9 mouse cellular contexts compared by ENCODE assay signal in genomic region chr5:135962125-135962491, GRCm38 (mm10). TPM values are rescaled to one million over a fixed set of nuclear protein-coding genes. Genes with fewer than 3 reads are reported as not detected.
A peak's percentile ranks its signal among the peaks of the same experiment; 100 is the strongest.
DNase-seq lines count a peak whose midpoint lies in the region; ATAC-seq lines count a peak whose summit lies in the region.
"Had no signal": no experiment of that assay in that cellular context is flagged by ENCODE, and none has a peak within 500 bp of the region (broad histone marks: within the 10 kb centered on the region; RNA-seq: fewer than 3 reads in every experiment).

No protein-coding gene starts in this region.

- DNase-seq in kidney, postnatal 10 days, result no peak
- DNase-seq in urinary bladder, postnatal 4 days (ENCODE audit: low spot score in 2 of 2), result no peak
- no peak for DNase-seq in frontal cortex, postnatal 36 days (ENCODE audit: low spot score in 2 of 2)

- no peaks in the 10 kb centered on the region for H3K27me3 ChIP-seq in kidney, embryonic 14.5 days (ENCODE audit: control insufficient read depth, insufficient read depth, low read length)
- H3K27me3 ChIP-seq in hindbrain, embryonic 15.5 days, result no peaks in the 10 kb centered on the region
- no peaks in the 10 kb centered on the region for H3K27me3 ChIP-seq in midbrain, embryonic 15.5 days (replicated peaks)
- H3K27me3 ChIP-seq: Patski had no signal

- H3K9me3 ChIP-seq in kidney, embryonic 14.5 days (ENCODE audit: control insufficient read depth, low read length), result no peaks in the 10 kb centered on the region
- no peaks in the 10 kb centered on the region for H3K9me3 ChIP-seq in hindbrain, embryonic 15.5 days
- no peaks in the 10 kb centered on the region for H3K9me3 ChIP-seq in midbrain, embryonic 15.5 days

- peak overlapping the region; percentile 89 for H3K27ac ChIP-seq in kidney, embryonic 14.5 days (ENCODE audit: low read depth, low read length)
- H3K27ac ChIP-seq in brown adipose tissue, adult 24 weeks (replicated peaks; ENCODE audit: low read depth, low read length), result peak overlapping the region; percentile 97
- peak overlapping the region; percentile 98 for H3K27ac ChIP-seq in hindbrain, embryonic 15.5 days (replicated peaks)
- peak overlapping the region; percentile 97 for H3K27ac ChIP-seq in midbrain, embryonic 15.5 days

- peak; percentile 64 for ATAC-seq in kidney, embryonic 14.5 days (ENCODE audit: low FRiP score, low TSS enrichment)
- no peak for ATAC-seq in hindbrain, embryonic 15.5 days (ENCODE audit: low FRiP score, low read depth)
- ATAC-seq in midbrain, embryonic 15.5 days (replicated peaks), result no peak; the same call in 1 of the 2 replicates
- no peak for ATAC-seq in granulocyte monocyte progenitor cell, adult 5-6 weeks (replicated peaks; ENCODE audit: poor library complexity, severe bottlenecking)

- H3K9ac ChIP-seq in kidney, embryonic 14.5 days (ENCODE audit: low read depth, low read length), result no peak overlapping the region; the same call in 1 of the 2 replicates
- H3K9ac ChIP-seq in hindbrain, embryonic 15.5 days, result peak overlapping the region; percentile 47
- H3K9ac ChIP-seq in midbrain, embryonic 15.5 days, result peak overlapping the region; percentile 36; the same call in 1 of the 2 replicates

- H3K4me1 ChIP-seq in kidney, embryonic 14.5 days (ENCODE audit: control insufficient read depth, insufficient read depth, low read length), result peaks cover 21% of the 10 kb centered on the region
- H3K4me1 ChIP-seq in brown adipose tissue, adult 24 weeks (ENCODE audit: control insufficient read depth, insufficient read depth, insufficient read length, low read length), result peaks cover 7% of the 10 kb centered on the region
- H3K4me1 ChIP-seq in hindbrain, embryonic 15.5 days (replicated peaks), result peaks cover 22% of the 10 kb centered on the region
- H3K4me1 ChIP-seq in midbrain, embryonic 15.5 days, result peaks cover 21% of the 10 kb centered on the region

- H3K4me2 ChIP-seq in kidney, embryonic 14.5 days (replicated peaks; ENCODE audit: low read depth, low read length), result peak overlapping the region; percentile 66
- peak overlapping the region; percentile 99 for H3K4me2 ChIP-seq in hindbrain, embryonic 15.5 days
- H3K4me2 ChIP-seq in midbrain, embryonic 15.5 days, result peak overlapping the region; percentile 80

- H3K4me3 ChIP-seq in kidney, embryonic 14.5 days (ENCODE audit: low read length), result peak overlapping the region; percentile 53
- H3K4me3 ChIP-seq in brown adipose tissue, adult 24 weeks (ENCODE audit: insufficient read depth, low read depth, low read length), result peak overlapping the region; percentile 51
- H3K4me3 ChIP-seq in hindbrain, embryonic 15.5 days, result peak overlapping the region; percentile 66
- H3K4me3 ChIP-seq in midbrain, embryonic 15.5 days, result peak overlapping the region; percentile 56

- whole genome bisulfite sequencing in kidney, embryonic 14.5 days, result under 1% methylated on average over 11 of the region's 11 CpGs
- WGBS in hindbrain, embryonic 15.5 days, result under 1% methylated on average over 11 of the region's 11 CpGs
- under 1% methylated on average over 11 of the region's 11 CpGs for WGBS in midbrain, embryonic 15.5 days

- H3K36me3 ChIP-seq in kidney, embryonic 14.5 days (ENCODE audit: control insufficient read depth, insufficient read depth, low read length), result no peaks in the 10 kb centered on the region
- no peaks in the 10 kb centered on the region for H3K36me3 ChIP-seq in hindbrain, embryonic 15.5 days
- no peaks in the 10 kb centered on the region for H3K36me3 ChIP-seq in midbrain, embryonic 15.5 days (replicated peaks)

RNA-seq across cellular contexts. Expression of gene Ssc4d, which starts 12.2 kb away (rescaled TPM):
- 10.2 and 10.3 TPM in 2 replicates for polyA plus RNA-seq in kidney, embryonic 14.5 days (2014; fragmentation: Nextera tagmentation; extraction: Ambion mirVana)
- polyA plus RNA-seq in brown adipose tissue, adult 24 weeks (2012; ENCODE audit: insufficient read depth, insufficient read length, missing spikeins), result 2.9 and 6.7 TPM in 2 replicates
- polyA plus RNA-seq in hindbrain, embryonic 15.5 days (2015; fragmentation: Nextera tagmentation; extraction: Ambion mirVana), result 1.9 and 2.6 TPM in 2 replicates
- polyA plus RNA-seq in midbrain, embryonic 15.5 days (2015; fragmentation: Nextera tagmentation; extraction: Ambion mirVana), result 1.4 and 2.2 TPM in 2 replicates
- 1.8 and 5.0 TPM in 2 replicates for total RNA-seq in granulocyte monocyte progenitor cell, adult 5-6 weeks (2014; fragmentation: Nextera tagmentation)
- 0.90 TPM in 1 of 2 replicates, not detected in the other for total RNA-seq in granulocyte monocyte progenitor cell, adult 5-6 weeks (2017)

RNA-seq across cellular contexts. Expression of gene Zp3, which starts 17.8 kb away (rescaled TPM):
- 0.29 TPM in 1 of 2 replicates, not detected in the other for polyA plus RNA-seq in kidney, embryonic 14.5 days (2014; fragmentation: Nextera tagmentation; extraction: Ambion mirVana)
- polyA plus RNA-seq in brown adipose tissue, adult 24 weeks (2012; ENCODE audit: insufficient read depth, insufficient read length, missing spikeins), result not detected in 2 replicates
- 0.21 and 0.37 TPM in 2 replicates for polyA plus RNA-seq in hindbrain, embryonic 15.5 days (2015; fragmentation: Nextera tagmentation; extraction: Ambion mirVana)
- polyA plus RNA-seq in midbrain, embryonic 15.5 days (2015; fragmentation: Nextera tagmentation; extraction: Ambion mirVana), result 0.17 and 0.21 TPM in 2 replicates
- not detected in 2 replicates for total RNA-seq in granulocyte monocyte progenitor cell, adult 5-6 weeks (2014; fragmentation: Nextera tagmentation)
- total RNA-seq in granulocyte monocyte progenitor cell, adult 5-6 weeks (2017), result not detected in 2 replicates

RNA-seq across cellular contexts. Expression of gene Ywhag, which starts 27.7 kb away (rescaled TPM):
- polyA plus RNA-seq in kidney, embryonic 14.5 days (2014; fragmentation: Nextera tagmentation; extraction: Ambion mirVana), result 90.2 and 105 TPM in 2 replicates
- polyA plus RNA-seq in brown adipose tissue, adult 24 weeks (2012; ENCODE audit: insufficient read depth, insufficient read length, missing spikeins), result 499 and 545 TPM in 2 replicates
- polyA plus RNA-seq in hindbrain, embryonic 15.5 days (2015; fragmentation: Nextera tagmentation; extraction: Ambion mirVana), result 817 and 859 TPM in 2 replicates
- polyA plus RNA-seq in midbrain, embryonic 15.5 days (2015; fragmentation: Nextera tagmentation; extraction: Ambion mirVana), result 845 and 866 TPM in 2 replicates
- total RNA-seq in granulocyte monocyte progenitor cell, adult 5-6 weeks (2014; fragmentation: Nextera tagmentation), result 97.2 and 120 TPM in 2 replicates
- 92.2 and 107 TPM in 2 replicates for total RNA-seq in granulocyte monocyte progenitor cell, adult 5-6 weeks (2017)

RNA-seq across cellular contexts. Expression of gene Dtx2, which starts 32.5 kb away (rescaled TPM):
- 24.0 and 26.6 TPM in 2 replicates for polyA plus RNA-seq in kidney, embryonic 14.5 days (2014; fragmentation: Nextera tagmentation; extraction: Ambion mirVana)
- 16.2 and 18.3 TPM in 2 replicates for polyA plus RNA-seq in brown adipose tissue, adult 24 weeks (2012; ENCODE audit: insufficient read depth, insufficient read length, missing spikeins)
- 25.6 and 26.3 TPM in 2 replicates for polyA plus RNA-seq in hindbrain, embryonic 15.5 days (2015; fragmentation: Nextera tagmentation; extraction: Ambion mirVana)
- 26.8 and 27.5 TPM in 2 replicates for polyA plus RNA-seq in midbrain, embryonic 15.5 days (2015; fragmentation: Nextera tagmentation; extraction: Ambion mirVana)
- 17.1 and 20.2 TPM in 2 replicates for total RNA-seq in granulocyte monocyte progenitor cell, adult 5-6 weeks (2014; fragmentation: Nextera tagmentation)
- total RNA-seq in granulocyte monocyte progenitor cell, adult 5-6 weeks (2017), result 6.4 and 8.1 TPM in 2 replicates
